Mouse (Mus musculus) liver, embryonic 12.5 days (tissue): Measurements from ENCODE around the gene Tsn. TPM values are rescaled to one million over a fixed set of nuclear protein-coding genes. Genes with fewer than 3 reads are reported as not detected.

Experiments used
- ATAC-seq: fragments of 200-750 bp; cut with Nextera tagmentation; 2 replicates; pipeline ENCODE4 v1.8.0; 2017; ENCODE audit warnings: moderate number of reproducible peaks, mild to moderate bottlenecking, moderate library complexity
- H3K27ac ChIP-seq: fragments of 300-500 bp; sonication (generic); 2 replicates; pipeline ENCODE4 v1.5.1; 2016; ENCODE audit warnings: mild to moderate bottlenecking
- H3K27me3 ChIP-seq: fragments of 300-500 bp; sonication (generic); replicated peaks from 2 replicates; pipeline ENCODE4 v1.6.1; 2016; ENCODE audit warnings: mild to moderate bottlenecking, moderate library complexity
- H3K36me3 ChIP-seq: fragments of 300-500 bp; sonication (generic); 2 replicates; pipeline ENCODE4 v1.6.1; 2016; ENCODE audit warnings: mild to moderate bottlenecking, moderate library complexity
- H3K4me1 ChIP-seq: fragments of 300-500 bp; sonication (generic); 2 replicates; pipeline ENCODE4 v1.6.1; 2016
- H3K4me2 ChIP-seq: fragments of 300-500 bp; sonication (generic); 2 replicates; pipeline ENCODE4 v1.6.1; 2016; ENCODE audit warnings: mild to moderate bottlenecking, moderate library complexity
- H3K4me3 ChIP-seq: fragments of 300-500 bp; sonication (generic); 2 replicates; pipeline ENCODE4 v1.5.1; 2016; ENCODE audit warnings: mild to moderate bottlenecking, moderate library complexity
- H3K9ac ChIP-seq: fragments of 300-500 bp; sonication (generic); 2 replicates; pipeline ENCODE4 v1.6.1; 2016; ENCODE audit warnings: mild to moderate bottlenecking, moderate library complexity
- H3K9me3 ChIP-seq: fragments of 300-500 bp; sonication (generic); replicated peaks from 2 replicates; pipeline ENCODE4 v1.6.1; 2016; ENCODE audit warnings: mild to moderate bottlenecking, moderate library complexity
- WGBS: fragments of 180-500 bp; shearing (Covaris S2); methylation state at CpG from one replicate; pipeline ENCODE4 v1.1.7; 2016; ENCODE audit not compliant: insufficient replicate concordance; 5-methylcytosine and 5-hydroxymethylcytosine counted together
- polyA plus RNA-seq: library from polyadenylated mRNA; unstranded; fragments of >200 nt; fragmentation: Nextera tagmentation; extraction: Ambion mirVana; gene quantifications from 2 replicates; pipeline ENCODE4 v1.2.1, GENCODE M21; 2016

Tsn gene
- polyA plus RNA-seq, 1 experiment from 2014 or later = 226 TPM

- 83% methylated on average over 2 of the region's 2 CpGs for WGBS
- no peak for ATAC-seq
- Histone ChIP-seq H3K36me3 (peaks cover 88% of the 10 kb centered on the region), H3K4me1 (no peaks in the 10 kb centered on the region), H3K27me3 (no peaks in the 10 kb centered on the region), H3K4me3 (no peak overlapping the region), H3K9ac (no peak overlapping the region), H3K4me2 (no peak overlapping the region), H3K9me3 (no peaks in the 10 kb centered on the region), H3K27ac (no peak overlapping the region)
Measured at GRCm38 (mm10) chr1:118297719-118298118, 13.8 kb downstream of the Tsn start.

- ATAC-seq = no peak
- no peak overlapping the region for H3K27ac ChIP-seq
- no peak overlapping the region for H3K4me2 ChIP-seq
- H3K27me3 ChIP-seq = no peaks in the 10 kb centered on the region
- H3K9me3 ChIP-seq = no peaks in the 10 kb centered on the region
- H3K4me1 ChIP-seq = no peaks in the 10 kb centered on the region
- WGBS = 79% methylated on average over 3 of the region's 3 CpGs
- H3K4me3 ChIP-seq = no peak overlapping the region
- peaks cover 77% of the 10 kb centered on the region for H3K36me3 ChIP-seq
- no peak overlapping the region for H3K9ac ChIP-seq
Measured at GRCm38 (mm10) chr1:118296673-118297072, 14.9 kb downstream of the Tsn start.

GRCm38 (mm10) chr1:118294826-118295225 lies 16.7 kb downstream of the Tsn start:
- Histone ChIP-seq H3K4me3 (no peak overlapping the region), H3K27ac (no peak overlapping the region), H3K9me3 (no peaks in the 10 kb centered on the region), H3K4me2 (no peak overlapping the region), H3K36me3 (peaks cover 59% of the 10 kb centered on the region), H3K27me3 (no peaks in the 10 kb centered on the region), H3K9ac (no peak overlapping the region), H3K4me1 (no peaks in the 10 kb centered on the region)
- 80% methylated on average over 5 of the region's 5 CpGs for WGBS
- no peak for ATAC-seq

- no peak overlapping the region for H3K9ac ChIP-seq
- ATAC-seq = no peak
Measured at GRCm38 (mm10) chr1:118294192-118294591, 17.3 kb downstream of the Tsn start.

GRCm38 (mm10) chr1:118292291-118292690 lies 19.2 kb downstream of the Tsn start:
- H3K36me3 ChIP-seq = peaks cover 34% of the 10 kb centered on the region
- no peak overlapping the region for H3K9ac ChIP-seq
- no peaks in the 10 kb centered on the region for H3K9me3 ChIP-seq
- no peak for ATAC-seq
- H3K27me3 ChIP-seq = no peaks in the 10 kb centered on the region
- H3K4me2 ChIP-seq = no peak overlapping the region
- 79% methylated on average over 4 of the region's 4 CpGs for WGBS
- H3K4me1 ChIP-seq = no peaks in the 10 kb centered on the region
- no peak overlapping the region for H3K27ac ChIP-seq
- H3K4me3 ChIP-seq = no peak overlapping the region

More at GRCm38 (mm10) chr1:118294192-118294591, 17.3 kb downstream of the Tsn start:
- Histone ChIP-seq H3K4me3 (no peak overlapping the region), H3K9me3 (no peaks in the 10 kb centered on the region), H3K4me2 (no peak overlapping the region), H3K27ac (no peak overlapping the region), H3K27me3 (no peaks in the 10 kb centered on the region), H3K36me3 (peaks cover 53% of the 10 kb centered on the region), H3K4me1 (no peaks in the 10 kb centered on the region)
- 94% methylated on average over 3 of the region's 3 CpGs for WGBS

- Histone ChIP-seq H3K9ac (no peak overlapping the region), H3K9me3 (no peaks in the 10 kb centered on the region), H3K4me2 (no peak overlapping the region), H3K27me3 (no peaks in the 10 kb centered on the region), H3K27ac (no peak overlapping the region), H3K4me1 (no peaks in the 10 kb centered on the region), H3K4me3 (no peak overlapping the region), H3K36me3 (no peaks in the 10 kb centered on the region)
- ATAC-seq = no peak
- WGBS = 11% methylated on average over 2 of the region's 2 CpGs
Measured at GRCm38 (mm10) chr1:118275139-118275538, 36.4 kb downstream of the Tsn start.

GRCm38 (mm10) chr1:118251931-118252330 lies 59.6 kb downstream of the Tsn start:
- no peak overlapping the region for H3K4me2 ChIP-seq
- peaks cover 5% of the 10 kb centered on the region; the same call in 1 of the 2 replicates for H3K9me3 ChIP-seq
- no peaks in the 10 kb centered on the region for H3K27me3 ChIP-seq
- no peak overlapping the region for H3K9ac ChIP-seq
- no peak for ATAC-seq
- no peak overlapping the region for H3K4me3 ChIP-seq
- 22% methylated on average over 2 of the region's 2 CpGs for WGBS
- no peaks in the 10 kb centered on the region for H3K36me3 ChIP-seq
- no peak overlapping the region for H3K27ac ChIP-seq
- no peaks in the 10 kb centered on the region for H3K4me1 ChIP-seq

Other genes with a start within 250 kb of the Tsn start
- gene Gm29106, start 135.2 kb downstream of the Tsn start, polyA plus RNA-seq = 0.07 and 0.08 TPM in 2 replicates
- gene Nifk, start 10.1 kb upstream of the Tsn start, polyA plus RNA-seq = 81.9 and 86.3 TPM in 2 replicates
- gene Clasp1, start 77.3 kb upstream of the Tsn start, polyA plus RNA-seq = 21.6 and 22.3 TPM in 2 replicates